Mouse (Mus musculus) adrenal gland, adult 18-20 months (tissue): Measurements from ENCODE around the gene Olfr223. TPM values are rescaled to one million over a fixed set of nuclear protein-coding genes. Genes with fewer than 3 reads are reported as not detected.
A peak's percentile ranks its signal among the peaks of the same experiment; 100 is the strongest.
"Not testable (repeated sequence)": the region's sequence is repeated elsewhere in the genome, so short reads cannot be mapped to it uniquely, and the experiment has no call there.

Experiments
- DNase-seq, 2 experiments: peaks; one replicate each; pipeline ENCODE4 v3.0.0; 2021 to 2022; ENCODE audit warnings: low spot score in 2 of 2
- long read RNA-seq, 2 experiments: library from polyadenylated mRNA; stranded (forward); transcript quantifications; one replicate each; pipeline ENCODE4 v2.0.0; 2021
- total RNA-seq, 2 experiments: library from RNA; stranded (reverse); gene quantifications; 1 replicate in 1 of 2; 2 replicates in 1 of 2; pipeline ENCODE4 v1.2.3; 2021

Gene Olfr223
- total RNA-seq = not detected
- long read RNA-seq, experiment 1 = 0 reads
- long read RNA-seq, experiment 2 = 0 reads

DNA sequence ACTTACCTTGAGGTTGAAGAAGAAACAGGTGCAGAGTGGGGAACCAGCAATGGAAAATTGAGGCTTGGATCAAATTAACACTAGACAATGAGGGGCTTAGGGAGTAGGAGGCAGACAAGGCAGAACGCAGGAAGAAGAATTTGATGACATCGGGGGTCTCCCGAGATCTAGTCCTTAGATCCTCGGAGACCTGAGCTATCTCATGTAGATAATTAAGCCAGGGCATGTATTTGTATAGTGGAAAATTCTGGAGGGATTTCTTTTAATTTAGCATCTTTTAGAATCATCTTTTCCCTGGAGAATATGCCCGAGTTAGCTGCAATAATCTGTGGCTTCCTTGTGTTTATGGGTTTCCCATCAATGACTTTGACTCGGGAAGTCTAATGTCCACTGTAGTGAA is at the start of gene Olfr223:
Olfr223 (minus strand) TSS at position 101 of the 400 bp plus-strand sequence.
- DNase-seq = no peak

DNA sequence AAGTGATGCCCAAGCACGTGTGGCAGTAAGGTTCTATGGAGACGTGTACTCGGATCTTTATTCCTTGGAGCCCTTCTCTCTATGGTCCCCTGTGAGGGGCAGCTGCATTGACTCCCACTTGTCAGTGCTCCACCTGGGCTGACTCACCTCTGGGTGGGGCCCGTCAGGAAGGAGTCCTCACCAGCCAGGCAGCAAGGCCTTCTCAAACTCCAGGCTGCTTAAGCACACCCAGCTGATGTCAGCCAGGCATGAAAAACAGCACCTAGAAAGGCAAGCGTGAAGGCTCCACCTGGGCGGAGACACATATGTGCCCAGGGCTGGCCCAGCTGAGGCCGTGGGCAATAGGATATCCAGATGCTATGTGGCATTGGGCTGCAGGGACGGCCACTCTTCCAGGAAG is 49.3 kb upstream of the Olfr223 start:
- DNase-seq = no peak

DNA sequence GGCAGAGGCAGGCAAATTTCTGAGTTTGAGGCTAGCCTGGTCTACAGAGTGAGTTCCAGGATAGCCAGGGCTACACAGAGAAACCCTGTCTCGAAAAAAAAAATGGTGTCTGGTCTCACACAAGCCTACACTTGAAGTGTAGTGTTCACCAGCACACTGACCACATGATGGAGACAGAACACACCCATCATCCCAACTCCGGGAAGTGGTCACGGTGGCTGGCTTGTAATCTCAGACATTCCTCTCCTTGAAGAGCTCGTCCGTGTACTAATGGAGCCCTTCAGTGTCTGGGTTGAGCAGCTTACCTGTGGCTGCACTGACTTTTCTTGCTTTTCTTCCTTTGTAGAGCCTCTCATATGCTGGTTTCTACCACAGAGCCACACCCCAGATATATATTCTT is 48.1 kb upstream of the Olfr223 start:
- no peak for DNase-seq

DNA sequence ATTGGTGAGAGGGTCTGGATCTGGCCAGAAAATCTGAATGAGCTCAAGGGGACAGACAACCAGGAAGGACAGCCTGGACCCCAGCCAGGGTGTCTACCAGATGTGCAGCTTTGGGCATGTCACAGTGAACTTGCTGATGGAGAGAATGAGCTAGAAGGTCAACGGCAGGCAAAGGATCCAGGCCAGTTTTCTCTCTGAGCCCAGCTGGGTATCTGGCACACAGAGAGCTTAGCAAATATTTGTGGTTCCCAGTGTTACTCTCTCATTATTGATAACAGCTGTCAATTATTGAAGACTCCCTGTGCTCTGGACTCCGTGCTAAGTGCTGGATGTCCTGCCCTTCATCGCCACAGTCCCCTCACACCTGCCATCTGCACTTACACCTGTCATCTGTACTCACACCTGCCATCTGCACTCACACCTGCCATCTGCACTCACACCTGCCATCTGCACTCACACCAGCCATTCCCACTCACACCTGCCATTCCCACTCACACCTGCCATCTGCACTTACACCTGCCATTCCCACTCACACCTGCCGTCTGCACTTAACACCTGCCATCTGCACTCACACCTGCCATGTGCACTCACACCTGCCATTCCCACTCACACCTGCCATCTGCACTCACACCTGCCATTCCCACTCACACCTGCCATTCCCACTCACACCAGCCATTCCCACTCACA is 47.0 kb upstream of the Olfr223 start:
- DNase-seq = no peak

DNA sequence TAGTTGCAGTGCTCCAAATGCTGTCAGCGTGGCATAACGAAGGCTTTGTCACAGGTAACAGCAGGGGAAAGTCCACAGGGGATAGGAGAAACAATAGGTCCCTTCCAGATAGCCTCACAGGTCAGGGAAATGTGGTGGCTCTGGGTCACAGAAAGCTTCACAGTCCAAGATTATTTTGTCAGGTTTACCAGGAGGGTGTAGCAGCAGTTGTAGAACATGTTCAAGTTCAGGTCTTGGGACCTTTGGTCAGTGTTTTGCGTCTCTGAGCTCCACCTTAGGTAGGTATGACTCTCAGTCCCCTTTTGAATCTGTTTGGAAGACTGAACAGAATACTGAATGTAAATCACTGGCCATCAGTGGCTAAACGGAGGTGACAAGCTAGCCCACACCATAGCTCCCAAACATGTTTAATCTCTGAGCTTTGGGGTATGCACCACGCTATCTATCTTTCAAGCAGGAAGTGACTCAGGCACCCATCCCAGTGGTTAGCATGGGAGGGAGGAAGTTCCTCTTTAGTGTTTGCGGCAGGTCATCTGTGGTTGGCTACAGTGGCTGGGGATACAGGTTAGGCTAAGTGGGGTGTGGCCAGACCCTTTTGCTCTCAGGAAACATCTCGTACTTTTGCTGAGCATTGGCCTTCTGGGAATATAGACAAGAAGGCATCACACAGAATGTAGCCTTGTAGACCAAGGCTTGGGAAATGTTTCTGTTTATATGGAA is 43.8 kb upstream of the Olfr223 start:
- DNase-seq = no peak

DNA sequence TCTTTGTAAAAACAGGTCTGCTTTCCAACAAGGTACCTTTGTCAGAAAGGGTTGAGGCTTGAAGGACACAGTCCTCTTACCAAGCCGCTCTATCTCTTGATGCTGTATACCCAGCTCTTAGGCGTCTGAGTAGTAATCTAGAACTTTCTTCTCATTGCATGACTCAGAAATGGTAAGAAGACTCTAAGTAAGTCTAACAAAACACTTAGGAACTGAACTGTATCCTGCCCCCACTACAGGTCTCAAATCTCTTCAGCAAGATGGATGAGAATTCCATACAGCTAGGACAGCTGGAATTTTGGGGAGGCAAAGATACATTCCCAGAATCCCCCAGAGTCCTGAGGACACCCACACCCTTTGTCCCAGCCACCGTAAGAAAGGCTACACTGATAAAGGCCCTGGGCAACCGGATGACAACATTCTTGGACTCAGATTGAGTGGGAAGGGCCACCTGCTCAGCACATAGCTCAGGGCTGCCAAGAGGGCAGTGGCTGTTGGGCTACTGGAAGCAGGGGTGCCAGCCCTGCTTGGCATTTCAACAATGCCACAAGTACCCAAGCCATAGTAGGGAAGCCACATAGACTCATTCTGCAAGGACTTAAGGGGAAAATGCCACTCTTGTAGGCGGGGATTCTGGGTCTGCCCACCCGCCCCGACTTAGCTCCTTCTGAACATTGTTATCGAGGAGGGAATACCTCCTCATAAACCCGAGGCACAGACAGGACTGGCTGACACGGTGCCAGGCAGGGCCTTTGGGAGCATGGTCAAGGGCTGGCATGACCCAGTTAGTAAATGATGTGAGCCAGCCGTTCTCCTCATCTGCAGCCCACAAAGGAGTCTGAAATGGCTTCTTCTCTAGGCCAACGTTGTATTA is 43.0 kb upstream of the Olfr223 start:
- no peak for DNase-seq

DNA sequence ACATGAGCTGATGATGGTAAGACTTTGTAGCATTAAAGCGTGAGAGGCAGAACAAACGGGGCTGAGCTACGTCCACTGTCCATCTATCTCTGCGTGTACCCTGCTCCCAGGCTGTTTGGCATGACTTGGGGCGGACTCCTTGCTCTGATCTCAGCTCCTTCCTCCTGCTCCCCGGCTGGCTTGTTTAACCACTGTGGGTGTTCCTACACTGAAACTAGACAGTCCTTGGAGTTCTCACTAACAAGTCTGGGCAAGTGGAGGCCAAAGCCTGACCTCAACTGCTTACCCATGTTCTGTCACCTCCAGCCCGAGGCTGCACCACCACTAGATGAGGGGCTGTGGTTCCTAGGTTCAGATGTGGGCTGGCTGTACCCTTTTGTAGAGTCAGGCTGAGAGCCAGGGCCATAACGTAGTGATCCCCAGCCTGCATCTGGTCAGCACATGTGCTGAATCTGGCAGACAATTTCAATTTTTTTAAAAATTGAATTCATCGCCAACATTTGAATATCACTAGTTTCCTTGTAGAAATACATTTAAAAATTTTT is 42.2 kb upstream of the Olfr223 start:
- DNase-seq = no peak

DNA sequence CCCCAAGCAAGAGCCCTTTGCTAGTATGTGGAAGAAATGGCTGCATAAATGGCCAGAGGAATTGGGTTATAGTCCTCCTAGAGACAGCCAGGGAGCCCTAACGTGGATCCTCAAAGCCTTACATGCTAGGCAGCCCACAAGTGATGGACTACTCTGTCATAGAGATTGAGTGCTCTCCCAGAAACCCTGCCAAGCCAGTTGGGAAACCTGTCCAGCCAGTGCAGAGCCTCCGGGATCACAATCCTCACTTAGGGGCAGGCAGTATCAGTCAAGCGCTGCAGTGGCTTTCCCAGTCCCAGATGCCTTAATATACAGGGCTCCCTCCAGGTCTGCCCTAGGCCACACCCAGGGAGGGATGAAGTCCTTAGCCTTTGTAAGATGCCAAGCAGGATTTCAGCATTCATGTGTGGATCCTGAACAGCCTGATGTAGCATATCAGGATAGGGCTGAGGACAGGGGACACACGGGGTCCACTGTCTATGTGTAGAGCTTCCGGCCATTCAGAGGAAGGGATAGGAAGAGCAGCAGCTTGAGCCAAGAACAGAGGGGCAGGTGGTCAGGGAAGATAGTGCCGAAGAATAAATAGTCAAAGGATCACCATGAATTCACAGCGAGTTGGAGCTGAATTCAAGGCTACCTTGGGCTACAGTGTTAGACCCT is 41.0 kb upstream of the Olfr223 start:
- DNase-seq = no peak

DNA sequence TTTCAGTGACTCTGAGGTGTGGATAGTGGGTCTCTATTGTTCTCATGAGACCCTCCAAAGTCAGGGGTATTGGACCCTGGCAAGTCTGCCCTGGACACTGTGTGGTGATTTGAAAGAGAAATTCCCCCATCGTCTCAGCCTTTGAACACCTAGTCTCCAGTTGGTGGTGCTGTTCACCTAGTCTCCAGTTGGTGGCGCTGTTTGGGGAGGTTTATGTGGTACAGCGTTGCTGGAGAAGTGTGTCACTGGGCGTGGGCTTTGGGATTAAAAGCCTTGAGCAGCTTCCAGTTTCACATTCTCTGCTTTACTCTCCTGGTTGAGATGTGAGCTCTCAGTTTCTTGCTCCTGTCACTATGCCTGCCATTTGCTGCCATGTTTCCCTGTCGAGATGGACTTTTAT is 39.9 kb upstream of the Olfr223 start:
- DNase-seq = peak; percentile 68 to 74

DNA sequence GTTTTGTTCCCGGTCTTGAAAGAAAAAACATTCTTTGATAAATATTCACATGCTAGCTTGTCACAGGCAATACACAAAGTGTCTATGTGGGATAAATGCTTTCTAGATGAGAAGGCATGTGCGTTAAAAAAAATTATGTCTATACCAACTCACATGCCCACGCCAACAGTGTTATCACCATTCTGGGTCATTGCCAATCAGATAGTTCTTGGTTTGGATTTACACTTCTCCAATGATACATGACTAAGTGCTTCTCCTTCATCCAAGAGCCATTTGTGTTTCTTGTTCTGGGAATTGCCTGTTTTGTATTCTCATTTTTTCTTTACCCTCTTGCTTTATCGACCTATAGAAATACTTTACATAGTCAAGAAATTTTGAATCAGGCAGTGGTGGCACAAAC is 38.9 kb upstream of the Olfr223 start:
- no peak for DNase-seq

DNA sequence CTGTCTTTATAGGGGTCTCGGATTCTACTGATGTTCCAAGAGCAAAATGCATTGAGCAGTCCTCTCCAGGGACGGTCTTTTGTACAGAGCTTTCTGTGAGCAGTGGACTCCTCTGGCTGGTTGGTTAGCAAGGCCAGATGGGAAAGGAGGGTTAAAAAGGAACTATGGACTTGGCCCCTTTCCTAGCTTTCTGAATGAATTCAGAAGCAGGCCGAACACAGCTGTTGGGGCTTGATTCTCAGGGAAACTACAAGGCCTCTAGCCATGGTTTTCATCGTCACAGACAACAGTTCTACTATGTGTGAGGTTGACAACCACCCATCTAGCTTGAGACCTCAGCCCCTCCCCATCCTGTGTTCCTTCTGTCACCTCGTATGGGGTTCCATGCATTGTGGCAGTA is 36.8 kb upstream of the Olfr223 start:
- no peak for DNase-seq

DNA sequence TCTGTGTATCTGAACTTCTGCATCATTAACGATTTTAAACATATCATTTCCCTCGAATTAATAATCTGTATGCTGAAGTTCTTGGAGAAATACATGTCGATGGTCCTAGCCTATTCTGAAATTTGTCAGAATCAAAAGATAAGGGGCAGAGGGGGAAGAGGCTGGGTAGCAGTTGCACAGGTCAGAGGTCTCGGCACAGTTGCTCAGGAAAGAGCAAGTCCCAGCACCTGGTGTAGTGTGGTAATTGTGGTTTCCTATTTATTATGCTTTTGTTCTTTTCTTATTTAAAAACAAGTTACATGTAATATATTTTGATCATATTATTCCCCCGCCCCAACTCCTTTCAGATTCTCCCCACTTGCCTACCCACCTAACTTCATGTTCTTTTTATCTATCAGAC is 35.1 kb upstream of the Olfr223 start:
- DNase-seq = no peak

DNA sequence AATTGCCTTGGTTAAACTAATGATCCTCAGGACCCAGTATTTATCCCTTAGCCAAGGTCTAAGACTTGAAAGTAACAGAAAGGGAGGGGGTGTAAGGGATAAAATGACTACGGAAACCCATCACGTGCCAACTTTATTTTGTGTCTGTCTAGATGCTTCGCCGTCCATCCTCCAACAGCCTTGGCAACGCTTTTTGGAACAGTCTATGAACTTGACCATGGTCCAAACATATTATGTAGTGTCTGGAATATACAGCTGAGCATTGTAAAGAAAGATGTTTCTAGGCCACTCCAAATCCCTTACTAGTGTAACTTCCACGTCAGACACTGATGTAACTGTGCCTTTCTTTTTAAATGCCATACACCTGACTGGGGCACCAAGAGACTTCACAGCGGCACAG is 33.1 kb upstream of the Olfr223 start:
- DNase-seq = no peak

DNA sequence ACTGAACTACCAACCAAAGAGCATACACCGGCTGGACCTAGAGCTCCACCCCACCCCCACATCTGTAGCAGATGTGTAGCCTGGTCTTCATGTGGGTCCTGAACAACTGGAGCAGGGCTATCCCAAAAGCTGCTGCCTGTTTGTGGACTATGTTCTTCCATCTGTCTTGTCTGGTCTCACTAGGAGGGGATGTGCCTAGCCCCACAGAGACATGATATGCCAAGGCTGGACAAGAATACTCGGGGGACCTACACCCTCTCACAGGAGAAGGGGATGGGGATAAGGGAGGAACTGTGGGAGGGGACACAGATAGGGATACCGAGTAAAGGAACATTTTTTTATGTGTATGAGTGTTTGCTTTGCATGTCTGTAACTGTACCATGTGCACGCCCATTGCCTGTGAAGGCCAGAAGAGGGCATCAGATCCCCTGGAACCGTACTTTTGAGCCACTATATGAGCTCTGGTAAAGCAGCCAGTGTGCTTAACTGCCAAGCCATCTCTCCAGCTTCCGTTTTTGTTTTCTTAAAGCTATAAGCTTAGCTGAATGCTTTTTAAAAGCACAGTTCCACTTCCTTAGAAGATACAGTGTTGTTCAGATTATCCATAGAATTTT is 31.0 kb upstream of the Olfr223 start:
- peak in 1 of 2 experiments; percentile 19 for DNase-seq

DNA sequence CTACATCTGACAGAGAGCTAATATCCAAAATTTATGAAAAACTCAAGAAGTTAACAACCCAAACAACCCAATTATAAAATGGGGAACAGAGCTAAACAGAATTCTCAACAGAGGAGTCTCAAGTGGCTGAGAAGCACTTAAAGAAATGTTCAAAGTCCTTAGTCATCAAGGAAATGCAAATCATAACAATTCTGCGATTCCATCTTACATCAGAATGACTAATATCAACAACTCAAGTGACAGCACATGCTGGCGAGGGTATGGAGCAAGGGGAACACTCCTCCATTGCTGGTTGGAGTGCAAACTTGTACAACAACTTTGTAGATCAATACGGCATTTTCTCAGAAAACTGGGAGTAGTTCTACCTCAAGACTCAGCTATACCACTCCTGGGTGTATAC is 29.1 kb upstream of the Olfr223 start:
- DNase-seq = no peak

DNA sequence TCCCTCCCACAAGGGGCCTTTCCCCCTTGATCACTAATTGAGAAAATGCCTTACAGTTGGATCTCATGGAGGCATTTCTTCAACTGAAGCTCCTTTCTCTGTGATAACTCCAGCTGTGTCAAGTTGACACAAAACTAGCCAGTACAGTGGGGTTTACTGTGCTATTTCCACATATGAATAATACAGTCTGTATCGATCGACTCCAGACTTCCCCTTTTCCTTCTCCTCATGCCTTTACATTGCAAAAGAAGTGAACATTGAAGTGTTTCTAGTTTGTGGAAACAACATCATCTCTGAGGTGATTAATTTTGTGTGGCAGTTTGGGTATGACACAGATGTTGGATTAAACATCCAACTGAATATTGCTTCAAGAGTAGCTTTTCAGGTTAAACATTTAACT is 23.9 kb upstream of the Olfr223 start:
- not testable (repeated sequence) for DNase-seq

DNA sequence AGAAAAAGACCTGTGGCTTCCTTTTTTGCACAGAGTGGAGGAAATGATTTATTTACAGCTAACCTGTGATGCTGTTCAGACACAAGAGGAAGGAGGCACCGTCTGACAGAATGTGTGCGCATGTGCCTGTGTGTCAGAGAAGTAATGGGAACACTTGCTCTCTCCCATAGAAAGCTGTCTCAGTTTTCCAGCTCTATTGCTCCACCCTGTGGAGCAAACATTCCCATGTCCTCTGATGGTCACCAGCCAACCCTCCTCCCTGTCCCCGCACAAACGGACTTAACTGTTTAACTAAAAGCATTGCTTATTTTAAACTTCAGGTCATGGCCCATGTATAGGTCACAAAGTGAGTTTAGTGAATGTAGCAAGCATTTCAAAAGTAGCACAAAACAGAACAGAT is 21.0 kb upstream of the Olfr223 start:
- DNase-seq = no peak

DNA sequence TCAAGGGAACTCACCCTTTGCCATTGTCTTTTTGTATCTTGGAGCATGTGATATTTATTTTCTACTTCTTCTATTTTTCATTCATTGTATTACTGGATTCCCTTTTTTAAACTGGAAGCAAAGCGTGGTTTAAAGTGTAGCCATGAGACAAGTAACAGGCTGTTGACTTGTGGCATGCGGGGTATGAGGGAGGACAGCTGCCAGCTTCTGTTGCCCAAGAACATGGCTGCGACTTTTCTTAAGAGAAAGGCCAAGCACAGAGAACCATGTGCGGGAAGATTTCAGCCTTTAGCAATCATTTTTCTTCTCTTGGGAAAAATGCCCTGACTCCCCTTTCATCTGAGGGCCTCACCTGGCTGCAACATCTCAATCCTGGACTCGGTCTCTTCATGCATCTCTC is 18.6 kb upstream of the Olfr223 start:
- no peak for DNase-seq

DNA sequence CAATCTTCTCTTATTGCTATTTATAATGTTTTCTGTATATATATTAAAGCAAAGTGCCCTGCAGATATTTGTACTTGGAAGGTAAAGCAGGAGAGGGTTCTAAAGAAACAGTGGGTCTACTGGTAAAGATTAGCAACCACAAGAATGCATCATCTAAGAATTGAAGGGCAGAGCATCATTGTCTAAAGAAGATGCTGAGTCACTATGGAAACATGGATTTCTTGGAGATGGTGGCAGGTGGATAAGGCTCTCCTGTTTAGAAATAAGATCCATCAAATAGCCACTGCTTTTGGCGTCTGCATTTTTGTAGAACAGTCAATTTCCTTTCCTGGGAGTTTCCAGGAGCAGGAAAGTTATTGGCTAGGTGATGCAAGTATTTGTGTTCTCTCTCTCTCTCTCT is 9.2 kb upstream of the Olfr223 start:
- DNase-seq = no peak

DNA sequence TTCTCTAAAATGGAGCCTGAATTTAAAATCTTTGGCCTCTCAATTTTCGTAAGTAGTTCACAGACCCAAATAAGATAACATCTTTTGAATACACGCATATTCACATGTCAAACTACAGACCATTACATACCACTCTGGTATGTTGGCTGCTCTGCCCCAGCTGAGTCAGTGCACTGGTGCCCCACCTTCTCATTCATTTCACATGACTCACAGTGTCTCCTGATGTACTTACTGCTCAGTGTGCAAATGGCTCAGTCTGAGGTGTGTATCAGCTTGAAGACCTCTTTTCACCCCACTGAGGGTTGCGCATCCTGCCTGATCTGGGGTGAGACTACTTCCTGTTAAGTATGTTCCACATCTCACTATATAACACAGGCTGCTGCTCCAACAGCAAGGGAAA is 7.8 kb upstream of the Olfr223 start:
- DNase-seq = no peak

DNA sequence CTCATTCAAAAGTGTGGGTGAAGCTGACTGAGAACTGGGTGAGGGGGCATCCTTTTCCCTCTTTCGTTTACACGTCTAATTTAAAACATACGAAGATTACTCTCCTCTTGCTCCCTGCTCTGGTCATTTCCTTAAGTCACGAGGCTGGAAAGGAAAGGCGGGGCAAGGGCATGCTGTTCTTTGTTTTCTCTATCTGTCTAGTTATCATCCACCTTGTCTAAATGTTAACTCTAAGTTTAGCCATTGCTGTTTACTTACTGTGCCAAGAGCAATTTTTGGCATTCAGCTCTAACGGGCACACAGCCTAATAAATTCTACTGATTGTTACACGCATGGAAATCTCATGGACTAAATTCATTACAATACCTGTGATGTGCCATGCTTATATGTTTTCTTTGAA is 6.1 kb upstream of the Olfr223 start:
- no peak for DNase-seq
